Mouse (Mus musculus): ENCODE data around the gene Acot13.

GRCm38 (mm10) chr13:24849318-24849717 is 18.0 kb upstream of the Acot13 start:
- TF ChIP-seq POLR2A (IDR thresholded peaks at IDR 0.05; ENCODE audit: insufficient read depth, low read depth, low read length) (no peak), EP300 (IDR thresholded peaks at IDR 0.05; ENCODE audit: insufficient read depth, low read depth, low read length) (no peak)

All from heart, adult 2 months (tissue).